Mouse (Mus musculus) embryonic fibroblast, embryonic 13.5 days (primary cell): ENCODE data around the gene Samm50.

Experiments used
- CTCF ChIP-seq: IDR thresholded peaks from 2 replicates; pipeline ENCODE4 v1.5.1; 2011; ENCODE audit warnings: mild to moderate bottlenecking, control low read depth, low read length, moderate library complexity, borderline replicate concordance; ENCODE audit not compliant: insufficient read depth
- POLR2A ChIP-seq: IDR thresholded peaks from 2 replicates; pipeline ENCODE4 v1.6.1; 2011; ENCODE audit warnings: low read depth, mild to moderate bottlenecking, control low read depth, low read length, moderate library complexity

DNA sequence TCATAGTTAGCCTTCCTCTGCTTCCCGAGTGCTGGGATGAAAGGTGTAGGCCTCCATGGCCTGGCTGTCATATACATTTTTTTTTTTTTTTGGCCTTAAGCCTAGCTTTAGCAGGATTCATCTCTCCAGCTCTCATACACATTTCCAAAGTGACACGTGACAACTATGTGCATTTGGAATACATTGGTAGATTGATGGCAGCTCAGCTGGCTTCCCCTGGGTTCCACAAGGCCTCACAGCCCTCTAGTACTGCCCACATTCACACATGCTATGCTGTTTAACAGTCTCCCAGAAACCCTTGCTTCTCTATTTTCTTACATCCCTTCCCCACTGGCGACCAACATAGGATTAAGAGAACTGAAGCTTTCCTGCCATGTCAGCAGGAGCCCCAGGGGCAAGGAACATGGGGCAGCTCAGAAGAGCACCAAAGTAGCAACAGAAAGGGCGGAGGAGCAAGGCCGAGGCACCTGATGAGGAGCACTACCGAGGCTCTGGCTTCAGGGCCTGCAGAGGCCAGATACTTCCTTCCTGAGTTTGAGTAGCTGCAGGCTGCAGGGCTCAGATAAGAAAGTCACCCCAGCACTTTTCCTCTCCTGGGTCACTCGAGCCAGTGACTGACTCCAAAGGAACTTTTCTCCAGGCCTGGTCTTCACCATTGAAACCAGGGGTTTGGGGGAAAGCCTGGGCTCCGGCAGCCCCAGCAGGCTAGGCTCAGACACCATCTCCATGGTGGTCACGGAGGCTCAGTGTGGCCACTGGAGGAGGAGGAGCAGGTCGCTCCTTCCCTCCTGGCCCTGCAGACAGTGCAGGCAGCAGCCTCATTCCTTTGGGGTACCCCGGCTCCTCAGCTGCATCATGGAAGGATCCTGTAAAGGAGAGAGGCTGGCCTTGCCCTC is 17.7 kb downstream of the Samm50 start:
- TF ChIP-seq CTCF (no peak), POLR2A (no peak)
